In the genomic region with DNA sequence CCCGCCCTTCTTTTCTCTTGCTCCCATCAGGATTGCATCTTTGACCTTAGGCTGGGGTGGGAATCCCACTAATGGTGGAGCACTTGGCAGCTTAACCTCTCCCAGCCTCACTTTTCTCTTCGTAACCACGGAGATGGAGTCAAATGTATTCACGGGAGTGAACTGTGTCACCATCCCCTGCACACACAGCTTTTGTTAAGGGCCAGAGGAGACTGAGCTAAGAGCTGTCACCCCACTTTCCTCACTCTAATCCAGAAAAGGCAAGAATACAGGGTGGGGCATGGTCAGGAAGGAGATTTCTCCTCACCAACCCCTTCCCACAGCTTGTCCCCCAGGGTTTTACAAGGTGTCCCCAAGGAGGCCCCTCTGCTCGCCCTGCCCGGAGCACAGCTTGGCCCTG, we compare ENCODE assay signal across 17 mouse cellular contexts. TPM values are rescaled to one million over a fixed set of nuclear protein-coding genes. Genes with fewer than 3 reads are reported as not detected.
DNase-seq lines count a peak whose midpoint lies in the region; ATAC-seq and TF ChIP-seq lines count a peak whose summit lies in the region.
"Had no signal": no experiment of that assay in that cellular context is flagged by ENCODE, and none has a peak within 500 bp of the region (broad histone marks: within the 10 kb centered on the region; RNA-seq: fewer than 3 reads in every experiment).

No protein-coding gene starts in this region.

- ATAC-seq in forebrain, postnatal 0 days: peak; percentile 45; the same call in 1 of the 2 replicates
- no peak; the same call in 1 of the 2 replicates for ATAC-seq in midbrain, embryonic 14.5 days (ENCODE audit: low FRiP score, low TSS enrichment)
- no peak for ATAC-seq in frontal cortex, adult (ENCODE audit: low TSS enrichment)
- ATAC-seq: liver, postnatal 0 days had no signal

- H3K4me1 ChIP-seq in cerebellum, adult 2 months (ENCODE audit: control insufficient read depth, insufficient read depth, low read length): no peaks in the 10 kb centered on the region
- H3K4me1 ChIP-seq in E14TG2a.4 (replicated peaks; ENCODE audit: low read depth, low read length): peaks cover 44% of the 10 kb centered on the region
- H3K4me1 ChIP-seq in forebrain, postnatal 0 days (ENCODE audit: insufficient read depth): no peaks in the 10 kb centered on the region
- H3K4me1 ChIP-seq in midbrain, embryonic 14.5 days (ENCODE audit: control insufficient read depth, insufficient read depth, low read length): peaks cover 15% of the 10 kb centered on the region

- peak overlapping the region; percentile 22; the same call in 1 of the 2 replicates for H3K27ac ChIP-seq in cerebellum, adult 2 months (ENCODE audit: insufficient read depth, low read length)
- no peak overlapping the region for H3K27ac ChIP-seq in forebrain, postnatal 0 days (ENCODE audit: low read depth, low read length)
- H3K27ac ChIP-seq in midbrain, embryonic 14.5 days (replicated peaks; ENCODE audit: low read depth, low read length): no peak overlapping the region
- H3K27ac ChIP-seq: embryonic facial prominence, embryonic 15.5 days; gastrocnemius, adult 2 months; stomach, postnatal 0 days had no signal

- H3K27me3 ChIP-seq in cerebellum, adult 2 months (ENCODE audit: control insufficient read depth, insufficient read depth, low read length): no peaks in the 10 kb centered on the region
- peaks cover 84% of the 10 kb centered on the region for H3K27me3 ChIP-seq in E14TG2a.4 (ENCODE audit: insufficient read depth, low read length)
- peaks cover 17% of the 10 kb centered on the region for H3K27me3 ChIP-seq in forebrain, postnatal 0 days (ENCODE audit: insufficient read depth, low read length)
- H3K27me3 ChIP-seq in midbrain, embryonic 14.5 days (ENCODE audit: control insufficient read depth, insufficient read depth, low read length): peaks cover 19% of the 10 kb centered on the region

- H3K9ac ChIP-seq in forebrain, postnatal 0 days: peak overlapping the region; percentile 64; the same call in 1 of the 2 replicates
- no peak overlapping the region for H3K9ac ChIP-seq in midbrain, embryonic 14.5 days (replicated peaks; ENCODE audit: low read length)
- H3K9ac ChIP-seq: embryonic facial prominence, embryonic 15.5 days; heart, embryonic 12.5 days; liver, postnatal 0 days had no signal

- H3K4me2 ChIP-seq in forebrain, postnatal 0 days (ENCODE audit: low read depth): peak overlapping the region; percentile 80
- peak overlapping the region; percentile 78 for H3K4me2 ChIP-seq in midbrain, embryonic 14.5 days (ENCODE audit: low read length)

- peak overlapping the region; percentile 81 for H3K4me3 ChIP-seq in cerebellum, adult 2 months (replicated peaks; ENCODE audit: insufficient read depth, low read depth, low read length)
- peak overlapping the region; percentile 78 for H3K4me3 ChIP-seq in E14TG2a.4 (replicated peaks; ENCODE audit: low read length)
- H3K4me3 ChIP-seq in forebrain, postnatal 0 days (ENCODE audit: low read depth, low read length): peak overlapping the region; percentile 55
- peak overlapping the region; percentile 45; the same call in 1 of the 2 replicates for H3K4me3 ChIP-seq in midbrain, embryonic 14.5 days (replicated peaks; ENCODE audit: low read depth, low read length)
- H3K4me3 ChIP-seq: myocyte had no signal

- WGBS in cerebellum, adult 2 months: 48% methylated on average over 6 of the region's 6 CpGs
- WGBS in forebrain, postnatal 0 days: 26% methylated on average over 6 of the region's 6 CpGs
- 18% methylated on average over 6 of the region's 6 CpGs for WGBS in midbrain, embryonic 14.5 days

- peak in 1 of 2 experiments; percentile 15 for DNase-seq in cerebellum, adult 2 months
- DNase-seq in cerebellum, postnatal 4 days (ENCODE audit: low spot score in 2 of 2): no peak
- DNase-seq in forebrain, postnatal 0 days: no peak
- DNase-seq in midbrain, embryonic 14.5 days: no peak
- no peak for DNase-seq in kidney, postnatal 4 days
- DNase-seq in urinary bladder, adult 18-20 months (ENCODE audit: low spot score in 2 of 2): no peak
- DNase-seq: adrenal gland, postnatal 25 days; gastrocnemius, adult 2 months; liver, postnatal 0 days; lung, postnatal 4 days; spleen, adult 18-20 months had no signal

- no peaks in the 10 kb centered on the region for H3K9me3 ChIP-seq in E14TG2a.4 (ENCODE audit: low read length)
- no peaks in the 10 kb centered on the region for H3K9me3 ChIP-seq in forebrain, postnatal 0 days (ENCODE audit: low read length)
- no peaks in the 10 kb centered on the region for H3K9me3 ChIP-seq in midbrain, embryonic 14.5 days (ENCODE audit: control insufficient read depth, low read length)
- H3K9me3 ChIP-seq: embryonic facial prominence, embryonic 15.5 days; heart, embryonic 12.5 days had no signal

- H3K36me3 ChIP-seq in E14TG2a.4 (ENCODE audit: insufficient read depth, low read length): no peaks in the 10 kb centered on the region
- no peaks in the 10 kb centered on the region for H3K36me3 ChIP-seq in forebrain, postnatal 0 days (ENCODE audit: insufficient read depth)
- no peaks in the 10 kb centered on the region for H3K36me3 ChIP-seq in midbrain, embryonic 14.5 days (ENCODE audit: control insufficient read depth, insufficient read depth, low read length)
- H3K36me3 ChIP-seq: embryonic facial prominence, embryonic 15.5 days; heart, embryonic 12.5 days had no signal

- TF ChIP-seq CTCF in cerebellum, adult 2 months (IDR thresholded peaks at IDR 0.05; ENCODE audit: borderline replicate concordance, insufficient read depth, low read depth, low read length): no peak
- TF ChIP-seq CTCF in E14TG2a.4 (conservative IDR thresholded peaks at IDR 0.05; ENCODE audit: low read length): no peak
- TF ChIP-seq CTCF in forebrain, postnatal 0 days (IDR thresholded peaks at IDR 0.05; ENCODE audit: low read depth): no peak

- TF ChIP-seq POLR2A in cerebellum, adult 2 months (IDR thresholded peaks at IDR 0.05; ENCODE audit: borderline replicate concordance, insufficient read depth, low read length): no peak

RNA-seq across cellular contexts. Expression of a gene that starts 13.1 kb away (rescaled TPM):
- 22.3 and 29.4 TPM in 2 replicates for polyA plus RNA-seq in cerebellum, adult 2 months (2012; rRNA removed)
- 9.6 and 10.2 TPM in 2 replicates for total RNA-seq in forebrain, postnatal 0 days (2014; rRNA removed)
- 2.0 and 4.0 TPM in 2 replicates for polyA plus RNA-seq in forebrain, postnatal 0 days (2015; fragmentation: Nextera tagmentation; extraction: Ambion mirVana)
- 9.6 and 10.7 TPM in 2 replicates for polyA plus RNA-seq in midbrain, embryonic 14.5 days (2014; fragmentation: Nextera tagmentation; extraction: Ambion mirVana)
- total RNA-seq: gastrocnemius, adult 2 months had no signal
- polyA plus RNA-seq: heart, embryonic 12.5 days; liver, postnatal 0 days; myocyte; stomach, postnatal 0 days had no signal

RNA-seq across cellular contexts. Expression of a gene that starts 31.8 kb away (rescaled TPM):
- 71.9 and 72.6 TPM in 2 replicates for polyA plus RNA-seq in cerebellum, adult 2 months (2012; rRNA removed)
- 35.7 and 41.7 TPM in 2 replicates for total RNA-seq in forebrain, postnatal 0 days (2014; rRNA removed)
- 8.4 and 9.4 TPM in 2 replicates for polyA plus RNA-seq in forebrain, postnatal 0 days (2015; fragmentation: Nextera tagmentation; extraction: Ambion mirVana)
- polyA plus RNA-seq in midbrain, embryonic 14.5 days (2014; fragmentation: Nextera tagmentation; extraction: Ambion mirVana): 16.9 and 18.5 TPM in 2 replicates
- polyA plus RNA-seq: liver, postnatal 0 days; myocyte had no signal

RNA-seq across cellular contexts. Expression of a gene that starts 42.8 kb away (rescaled TPM):
- polyA plus RNA-seq in cerebellum, adult 2 months (2012; rRNA removed): 85.5 and 85.8 TPM in 2 replicates
- total RNA-seq in forebrain, postnatal 0 days (2014; rRNA removed): 144 and 167 TPM in 2 replicates
- 141 and 162 TPM in 2 replicates for polyA plus RNA-seq in forebrain, postnatal 0 days (2015; fragmentation: Nextera tagmentation; extraction: Ambion mirVana)
- 85.1 and 110 TPM in 2 replicates for polyA plus RNA-seq in midbrain, embryonic 14.5 days (2014; fragmentation: Nextera tagmentation; extraction: Ambion mirVana)

RNA-seq across cellular contexts. Expression of a gene that starts 43.1 kb away (rescaled TPM):
- 24.0 TPM in 2 replicates for polyA plus RNA-seq in cerebellum, adult 2 months (2012; rRNA removed)
- total RNA-seq in forebrain, postnatal 0 days (2014; rRNA removed): 12.4 and 36.1 TPM in 2 replicates
- polyA plus RNA-seq in forebrain, postnatal 0 days (2015; fragmentation: Nextera tagmentation; extraction: Ambion mirVana): 6.0 and 8.7 TPM in 2 replicates
- polyA plus RNA-seq in midbrain, embryonic 14.5 days (2014; fragmentation: Nextera tagmentation; extraction: Ambion mirVana): 4.9 and 5.6 TPM in 2 replicates

RNA-seq across cellular contexts. Expression of a gene that starts 43.3 kb away (rescaled TPM):
- polyA plus RNA-seq in cerebellum, adult 2 months (2012; rRNA removed): 42.1 and 52.5 TPM in 2 replicates
- total RNA-seq in forebrain, postnatal 0 days (2014; rRNA removed): 81.7 and 82.2 TPM in 2 replicates
- 67.3 and 70.5 TPM in 2 replicates for polyA plus RNA-seq in forebrain, postnatal 0 days (2015; fragmentation: Nextera tagmentation; extraction: Ambion mirVana)
- polyA plus RNA-seq in midbrain, embryonic 14.5 days (2014; fragmentation: Nextera tagmentation; extraction: Ambion mirVana): 57.3 and 59.1 TPM in 2 replicates
